Mouse (Mus musculus): ENCODE data around the gene Prkce.

DNA sequence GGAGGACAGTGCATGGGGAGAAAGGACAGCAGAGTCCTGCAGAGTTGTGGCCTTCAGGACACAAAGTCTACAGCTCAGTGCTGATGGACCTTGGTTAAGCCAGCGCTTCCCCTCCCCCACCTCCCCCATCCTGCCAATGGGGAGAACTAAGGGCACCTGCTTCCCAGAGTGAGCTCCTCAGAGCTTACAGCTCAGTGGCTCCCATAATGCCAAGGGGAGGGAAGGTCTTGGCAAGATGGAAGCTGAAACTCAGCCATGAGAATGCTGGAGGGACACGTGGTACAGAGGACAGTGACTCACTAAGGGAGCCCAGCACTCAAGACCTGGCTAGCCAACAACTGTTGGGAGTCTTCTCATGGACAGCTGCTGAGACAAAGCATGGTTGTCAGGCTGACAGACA, 530.2 kb downstream of the Prkce start:
- no peak for TF ChIP-seq CTCF (IDR thresholded peaks at IDR 0.05; ENCODE audit: low read depth)
- TF ChIP-seq EP300 (IDR thresholded peaks at IDR 0.05; ENCODE audit: low read depth): no peak
